Mouse (Mus musculus): ENCODE measurements around the gene Hist1h4b.
A peak's percentile ranks its signal among the peaks of the same experiment; 100 is the strongest.

The Hist1h4b gene

DNA sequence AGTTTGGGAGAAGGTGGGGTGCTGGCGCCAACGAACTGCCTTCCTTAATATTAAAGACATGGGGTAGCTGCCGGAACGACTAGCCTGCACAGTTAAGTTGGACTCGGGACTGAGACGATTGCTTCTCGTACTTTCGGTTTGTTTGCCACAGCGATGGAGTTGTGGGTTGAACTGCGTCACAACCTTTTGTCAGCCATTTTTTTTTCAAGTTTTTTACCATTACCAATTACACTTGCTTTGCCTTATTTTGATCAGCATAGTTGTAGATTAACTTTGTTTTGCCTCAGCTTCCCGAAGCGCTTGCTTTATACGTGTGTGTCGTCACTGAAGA lies 16.9 kb upstream of the Hist1h4b start:
- no peak for DNase-seq (ENCODE audit: extremely low read depth, insufficient read length, low spot score)

DNA sequence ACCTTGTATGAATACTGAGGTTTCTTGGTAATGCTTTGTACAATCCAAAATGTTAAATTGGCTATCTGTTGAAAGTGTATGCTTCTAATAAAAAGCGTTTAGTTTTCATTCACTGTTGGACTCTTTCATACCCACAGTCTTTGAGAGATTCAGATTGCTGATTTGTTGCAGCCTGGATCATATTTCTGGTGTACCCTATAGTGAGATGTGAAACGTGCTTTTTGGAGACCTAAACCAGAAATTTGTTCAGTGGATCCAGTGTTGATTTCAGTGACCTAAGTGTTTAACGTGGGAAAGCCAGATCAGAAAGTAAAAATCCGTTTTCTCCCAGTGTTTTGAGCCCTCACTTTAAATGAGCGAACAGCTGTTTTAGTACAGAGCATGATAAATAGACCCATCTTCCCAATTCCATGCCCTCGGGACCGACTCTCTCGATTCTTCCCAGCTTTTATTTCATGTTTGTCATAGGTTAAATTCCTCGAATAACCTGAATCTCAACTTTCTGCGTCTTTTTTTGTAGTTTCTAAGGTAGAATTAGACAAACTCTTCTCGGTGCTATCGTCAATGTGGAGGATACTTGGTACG lies 16.5 kb upstream of the Hist1h4b start:
- no peak for DNase-seq (ENCODE audit: extremely low read depth, insufficient read length, low spot score)

DNA sequence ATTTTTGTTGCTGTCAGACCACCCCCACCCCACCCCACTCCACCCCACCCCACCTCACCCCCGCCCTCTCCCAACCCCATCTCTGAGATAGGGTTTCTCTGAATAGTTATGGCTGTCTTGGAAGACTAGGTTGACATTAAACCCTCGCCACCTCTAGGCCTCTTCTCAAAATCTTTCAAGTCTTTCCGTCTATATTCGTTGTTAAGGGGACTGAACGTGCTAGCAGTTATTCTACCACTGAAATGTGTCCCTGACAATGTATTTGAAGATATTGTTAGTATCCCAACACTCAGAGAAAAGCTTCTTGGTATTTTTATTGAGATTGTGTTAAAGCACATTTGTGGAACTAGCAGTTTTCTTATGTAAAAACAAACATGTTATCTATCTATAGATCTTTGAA lies 15.9 kb upstream of the Hist1h4b start:
- peak; percentile 33 for DNase-seq (ENCODE audit: extremely low read depth, insufficient read length, low spot score)

DNA sequence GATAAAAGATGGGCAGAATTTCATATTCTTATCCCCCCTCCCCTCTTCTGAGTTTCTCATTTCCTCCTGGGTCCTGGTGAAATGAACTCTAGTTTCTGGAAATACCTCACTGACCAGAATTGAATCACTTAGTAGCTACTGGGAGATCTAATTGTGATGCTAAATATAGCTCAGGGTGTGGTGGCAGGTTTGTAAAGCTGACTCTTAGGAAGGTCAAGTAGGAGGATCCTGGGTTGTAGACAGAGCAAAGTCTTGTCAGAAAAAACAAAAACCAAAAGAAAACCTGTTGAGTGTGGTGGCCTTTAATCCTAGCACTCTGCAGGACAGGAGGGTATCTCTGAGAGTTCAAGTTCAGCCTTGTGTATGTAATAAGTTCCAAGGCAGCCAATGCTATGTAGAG lies 14.8 kb upstream of the Hist1h4b start:
- no peak for DNase-seq (ENCODE audit: extremely low read depth, insufficient read length, low spot score)

DNA sequence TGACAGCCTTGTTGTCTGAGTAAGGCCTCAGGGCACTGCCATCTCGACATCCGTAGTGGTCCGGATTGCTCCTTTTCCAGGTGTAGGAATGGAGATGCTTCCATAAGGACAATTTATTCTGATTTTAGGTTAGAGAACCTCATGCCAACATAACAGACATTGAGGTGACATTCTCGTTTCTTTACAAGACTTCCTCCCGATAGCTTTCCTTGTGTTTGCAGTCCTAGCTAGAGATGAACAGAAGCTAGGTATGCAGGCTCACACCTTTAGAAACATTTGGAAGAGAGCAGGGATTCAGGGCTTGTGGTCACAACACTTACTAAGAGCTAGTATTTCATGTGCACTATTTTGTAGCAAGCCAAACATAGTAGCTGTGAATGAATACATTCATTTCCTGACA lies 13.6 kb upstream of the Hist1h4b start:
- DNase-seq (ENCODE audit: extremely low read depth, insufficient read length, low spot score), result peak; percentile 41

DNA sequence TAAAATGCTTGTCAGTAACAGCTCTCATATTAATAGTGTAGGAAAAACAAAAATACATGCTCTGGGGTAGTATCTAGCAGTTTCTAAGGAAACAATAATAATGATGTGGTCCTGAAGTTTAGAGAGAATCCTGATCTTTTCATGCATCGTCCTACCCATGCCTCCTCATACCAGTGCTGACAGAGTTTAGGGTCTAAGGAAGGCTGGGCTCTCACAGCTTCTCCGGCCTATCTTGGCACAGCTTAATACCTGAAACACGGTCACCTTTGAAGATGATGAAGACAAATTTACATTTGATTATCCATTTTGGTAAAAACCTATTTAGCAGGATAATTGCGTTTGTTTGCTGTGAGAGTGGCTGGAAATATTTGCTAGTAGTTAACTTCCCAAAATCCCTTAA lies 12.8 kb upstream of the Hist1h4b start:
- peak; percentile 41 for DNase-seq (ENCODE audit: extremely low read depth, insufficient read length, low spot score)

DNA sequence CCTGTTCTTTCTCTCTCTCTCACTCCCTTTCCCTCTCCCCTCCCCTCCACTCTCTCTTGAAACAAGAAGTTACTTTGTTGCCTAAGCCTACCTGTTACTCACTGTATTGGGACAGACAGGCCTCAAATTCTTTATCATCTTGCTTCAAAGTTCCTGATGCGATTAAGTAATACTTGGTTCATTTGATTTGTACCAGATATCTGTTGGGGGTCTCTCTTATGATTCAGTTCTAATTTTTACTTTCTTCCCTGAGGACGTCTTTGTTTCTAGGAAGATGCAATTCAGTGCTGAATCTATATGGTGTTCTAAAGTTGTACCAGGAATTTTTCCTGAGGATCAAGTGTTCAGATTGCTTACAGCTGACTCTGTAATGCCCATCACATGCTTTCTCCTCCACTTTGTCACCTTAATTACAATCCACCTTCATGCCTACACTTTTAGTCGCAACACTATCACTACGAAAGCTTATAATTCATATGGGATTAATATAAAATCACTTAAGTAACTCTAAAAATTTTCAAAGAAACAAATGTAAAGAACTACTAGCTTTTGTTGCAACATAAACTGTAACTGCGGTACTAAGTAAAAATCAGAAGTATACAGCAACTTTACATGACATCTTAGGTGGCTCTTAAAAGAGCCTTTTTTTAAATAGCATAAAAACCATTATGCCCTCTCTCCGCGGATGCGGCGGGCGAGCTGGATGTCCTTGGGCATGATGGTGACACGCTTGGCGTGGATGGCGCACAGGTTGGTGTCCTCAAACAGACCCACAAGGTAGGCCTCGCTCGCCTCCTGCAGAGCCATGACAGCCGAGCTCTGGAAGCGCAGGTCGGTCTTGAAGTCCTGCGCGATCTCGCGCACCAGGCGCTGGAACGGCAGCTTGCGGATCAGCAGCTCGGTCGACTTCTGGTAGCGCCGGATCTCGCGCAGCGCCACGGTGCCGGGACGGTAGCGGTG lies 12.1 kb upstream of the Hist1h4b start:
- peak; percentile 87 for DNase-seq (ENCODE audit: extremely low read depth, insufficient read length, low spot score)

DNA sequence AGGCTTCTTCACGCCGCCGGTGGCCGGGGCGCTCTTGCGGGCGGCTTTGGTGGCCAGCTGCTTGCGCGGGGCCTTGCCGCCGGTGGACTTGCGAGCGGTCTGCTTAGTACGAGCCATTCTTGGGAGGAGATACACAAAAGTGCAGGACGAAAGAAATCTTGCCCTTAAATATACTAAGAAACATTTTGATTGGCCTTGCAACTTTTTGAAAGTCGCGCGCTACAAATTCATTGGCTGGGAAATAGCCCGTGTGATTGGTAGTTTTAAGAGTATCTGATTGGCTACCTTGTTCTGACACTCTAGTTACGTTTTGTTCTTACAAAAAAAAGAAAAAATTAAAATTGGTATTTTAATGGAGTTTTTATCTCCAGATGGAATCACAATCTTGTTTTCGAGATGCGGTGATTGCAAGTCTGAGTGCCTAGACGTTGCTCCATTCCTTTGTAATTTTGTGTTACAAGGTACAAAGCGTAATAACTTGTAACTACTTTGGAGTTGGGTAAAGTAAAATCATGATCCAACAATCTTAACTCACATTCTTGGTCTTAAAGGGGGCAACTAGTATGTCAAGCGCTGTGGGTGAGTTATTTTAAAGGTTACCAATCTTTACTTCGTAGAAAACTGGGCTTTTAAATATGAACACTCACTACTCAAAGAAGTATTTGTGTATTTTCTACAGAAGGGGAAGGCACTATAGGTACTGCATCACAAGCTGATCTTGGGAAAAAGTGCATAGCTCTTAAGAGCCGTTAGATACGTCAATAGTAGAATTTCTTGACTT lies 11.2 kb upstream of the Hist1h4b start, which contains the start of gene Hist1h3c:
TSS of gene Hist1h3c (minus strand) at position 222 of the 781 bp plus-strand sequence.
- DNase-seq (ENCODE audit: extremely low read depth, insufficient read length, low spot score), result peak; percentile 91

DNA sequence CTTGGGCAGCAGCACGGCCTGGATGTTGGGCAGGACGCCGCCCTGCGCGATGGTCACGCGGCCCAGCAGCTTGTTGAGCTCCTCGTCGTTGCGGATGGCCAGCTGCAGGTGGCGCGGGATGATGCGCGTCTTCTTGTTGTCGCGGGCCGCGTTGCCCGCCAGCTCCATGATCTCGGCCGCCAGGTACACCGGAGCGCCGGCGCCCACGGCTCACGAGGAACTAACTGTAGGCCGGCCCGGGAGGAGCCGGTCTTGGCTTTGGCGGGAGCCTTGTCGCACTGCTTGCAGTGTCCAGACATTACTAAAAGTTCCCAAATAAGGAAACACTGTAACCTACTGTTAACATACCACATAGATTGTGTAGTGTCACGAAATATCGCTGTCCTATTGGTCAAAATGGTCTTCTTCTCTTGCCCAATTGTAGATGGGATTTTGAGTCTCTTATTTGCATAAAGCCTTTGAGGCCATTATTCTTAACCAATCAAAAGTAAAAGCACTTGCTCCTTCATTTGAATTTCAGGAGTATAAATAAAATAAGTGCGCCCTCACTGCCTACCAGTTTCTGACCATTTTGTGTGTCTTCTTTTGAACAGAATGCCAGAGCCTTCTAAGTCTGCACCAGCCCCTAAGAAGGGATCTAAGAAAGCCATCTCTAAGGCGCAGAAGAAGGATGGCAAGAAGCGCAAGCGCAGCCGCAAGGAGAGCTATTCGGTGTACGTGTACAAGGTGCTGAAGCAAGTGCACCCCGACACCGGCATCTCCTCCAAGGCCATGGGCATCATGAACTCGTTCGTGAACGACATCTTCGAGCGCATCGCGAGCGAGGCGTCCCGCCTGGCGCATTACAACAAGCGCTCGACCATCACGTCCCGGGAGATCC lies 10.4 kb upstream of the Hist1h4b start, which contains the start of gene Hist1h2bb:
TSS of gene Hist1h2bb (plus strand) at position 534 of the 880 bp plus-strand sequence.
- DNase-seq (ENCODE audit: extremely low read depth, insufficient read length, low spot score), result peak; percentile 92

DNA sequence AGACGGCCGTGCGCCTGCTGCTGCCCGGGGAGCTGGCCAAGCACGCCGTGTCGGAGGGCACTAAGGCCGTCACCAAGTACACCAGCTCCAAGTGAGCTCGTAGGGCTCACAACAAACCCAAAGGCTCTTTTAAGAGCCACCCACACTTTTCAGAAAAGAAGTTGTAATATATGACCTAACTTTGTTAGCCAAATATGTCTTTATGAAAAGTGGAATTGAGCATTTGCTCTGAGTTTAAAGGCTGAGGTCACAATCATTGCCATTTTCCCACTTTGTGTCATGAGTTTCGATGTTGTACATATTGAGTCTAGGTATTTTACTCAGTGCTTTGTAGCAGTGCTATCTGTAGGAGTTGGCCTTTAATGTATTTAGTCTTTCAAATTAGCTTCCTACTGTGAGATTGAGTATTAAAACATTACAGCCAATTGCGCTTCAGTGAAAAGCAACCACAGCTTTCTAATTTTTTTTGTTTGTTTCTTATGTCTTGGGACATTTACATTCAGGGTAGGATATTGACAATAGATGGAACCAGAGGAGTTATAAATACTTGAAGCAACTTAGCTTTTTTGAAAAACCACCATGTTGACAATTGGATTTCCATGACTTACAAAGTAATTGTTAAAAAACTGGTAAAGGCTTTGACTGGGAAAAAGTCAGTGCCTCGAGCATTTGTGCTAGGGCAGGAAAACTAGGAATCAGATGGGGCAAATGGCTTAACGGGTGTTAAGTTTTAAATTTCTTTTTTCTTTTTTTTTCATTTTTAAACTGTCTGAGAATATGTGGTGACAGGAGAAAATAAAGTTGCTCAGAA lies 9.5 kb upstream of the Hist1h4b start:
- peak; percentile 86 for DNase-seq (ENCODE audit: extremely low read depth, insufficient read length, low spot score)

DNA sequence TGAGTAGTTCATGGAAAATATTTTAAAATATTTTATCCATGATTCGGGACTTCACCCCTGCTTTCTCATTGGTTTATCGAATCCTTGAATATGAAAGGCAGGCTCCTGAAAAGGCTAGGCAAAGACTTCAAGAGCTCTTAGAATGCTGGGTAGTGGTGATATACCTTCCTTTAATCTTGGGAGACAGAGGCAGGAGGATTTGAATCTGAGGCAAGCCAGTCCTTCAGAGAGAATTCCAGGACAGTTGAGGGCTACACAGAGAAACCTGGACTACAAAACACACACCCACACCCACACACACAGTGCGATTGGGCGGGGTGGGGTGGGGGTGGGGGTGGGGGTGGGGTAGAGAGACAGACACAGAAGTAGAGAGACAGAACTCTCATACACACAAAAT lies 8.9 kb upstream of the Hist1h4b start:
- peak; percentile 50 for DNase-seq (ENCODE audit: extremely low read depth, insufficient read length, low spot score)

DNA sequence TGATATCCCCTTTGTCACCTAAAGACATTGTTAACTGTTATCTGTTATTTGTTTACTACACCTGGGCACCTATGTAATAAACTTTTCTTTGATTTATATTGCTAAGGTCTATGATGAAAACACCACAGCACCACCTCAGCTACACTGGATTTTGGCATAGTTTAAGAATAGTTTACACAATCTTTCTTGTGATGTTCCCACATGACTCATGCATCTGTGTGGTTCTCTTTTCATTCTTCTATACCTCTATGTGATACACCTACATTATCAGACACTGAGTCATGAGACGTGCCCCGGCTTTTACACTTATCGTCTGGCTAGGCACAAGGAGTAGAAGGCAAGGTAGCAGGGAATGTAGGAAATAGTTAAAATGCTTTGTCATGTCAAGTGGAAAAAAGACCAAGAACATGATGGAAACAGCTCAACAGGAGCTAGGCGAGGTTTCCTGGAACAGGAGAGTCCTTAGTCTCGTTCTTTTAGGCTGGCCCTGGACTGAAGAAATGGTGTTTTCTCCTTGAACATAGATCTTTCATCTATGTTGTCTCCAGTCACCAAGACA lies 7.2 kb upstream of the Hist1h4b start:
- no peak for DNase-seq (ENCODE audit: extremely low read depth, insufficient read length, low spot score)

DNA sequence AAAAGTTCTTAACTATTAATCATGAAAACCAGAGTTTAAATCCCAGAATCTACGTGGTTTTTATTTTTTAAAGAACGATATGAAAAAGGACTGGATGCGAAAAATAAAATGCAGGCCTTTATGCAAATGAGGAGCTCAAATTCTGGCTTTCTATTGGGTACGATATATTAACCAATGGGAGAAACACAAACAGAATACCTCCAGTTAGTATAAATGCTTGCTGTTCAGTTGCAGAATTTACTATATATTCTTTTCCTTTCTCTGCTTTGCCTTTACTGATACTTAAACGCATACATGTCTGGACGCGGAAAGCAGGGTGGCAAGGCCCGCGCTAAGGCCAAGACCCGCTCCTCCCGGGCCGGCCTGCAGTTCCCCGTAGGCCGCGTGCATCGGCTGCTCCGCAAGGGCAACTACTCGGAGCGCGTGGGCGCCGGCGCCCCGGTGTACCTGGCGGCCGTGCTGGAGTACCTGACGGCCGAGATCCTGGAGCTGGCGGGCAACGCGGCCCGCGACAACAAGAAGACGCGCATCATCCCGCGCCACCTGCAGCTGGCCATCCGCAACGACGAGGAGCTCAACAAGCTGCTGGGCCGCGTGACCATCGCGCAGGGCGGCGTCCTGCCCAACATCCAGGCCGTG lies 5.9 kb upstream of the Hist1h4b start, which contains the start of gene Hist1h2ab:
TSS of gene Hist1h2ab (plus strand) at position 288 of the 639 bp plus-strand sequence.
- peak; percentile 92 for DNase-seq (ENCODE audit: extremely low read depth, insufficient read length, low spot score)

DNA sequence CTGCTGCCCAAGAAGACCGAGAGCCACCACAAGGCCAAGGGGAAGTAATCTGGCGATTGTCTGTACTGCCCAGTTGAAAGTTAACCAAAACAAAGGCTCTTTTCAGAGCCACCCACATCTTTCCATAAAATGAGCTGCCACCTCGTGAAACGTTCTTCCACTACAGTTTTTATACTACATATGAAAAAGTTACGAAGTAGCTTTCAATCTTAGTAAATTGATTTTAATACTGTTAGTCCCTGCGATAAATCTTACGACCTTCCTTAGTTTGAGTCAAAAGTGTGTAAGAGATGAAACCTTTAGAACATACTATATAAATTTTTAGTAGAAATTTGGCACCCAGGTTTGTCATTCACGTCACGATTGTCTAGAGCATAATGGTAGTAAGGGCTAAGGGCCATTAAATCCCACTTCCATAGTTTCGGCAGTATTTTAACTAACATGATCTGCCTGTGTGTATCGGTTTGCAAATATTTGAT lies 5.3 kb upstream of the Hist1h4b start:
- peak; percentile 73 for DNase-seq (ENCODE audit: extremely low read depth, insufficient read length, low spot score)

DNA sequence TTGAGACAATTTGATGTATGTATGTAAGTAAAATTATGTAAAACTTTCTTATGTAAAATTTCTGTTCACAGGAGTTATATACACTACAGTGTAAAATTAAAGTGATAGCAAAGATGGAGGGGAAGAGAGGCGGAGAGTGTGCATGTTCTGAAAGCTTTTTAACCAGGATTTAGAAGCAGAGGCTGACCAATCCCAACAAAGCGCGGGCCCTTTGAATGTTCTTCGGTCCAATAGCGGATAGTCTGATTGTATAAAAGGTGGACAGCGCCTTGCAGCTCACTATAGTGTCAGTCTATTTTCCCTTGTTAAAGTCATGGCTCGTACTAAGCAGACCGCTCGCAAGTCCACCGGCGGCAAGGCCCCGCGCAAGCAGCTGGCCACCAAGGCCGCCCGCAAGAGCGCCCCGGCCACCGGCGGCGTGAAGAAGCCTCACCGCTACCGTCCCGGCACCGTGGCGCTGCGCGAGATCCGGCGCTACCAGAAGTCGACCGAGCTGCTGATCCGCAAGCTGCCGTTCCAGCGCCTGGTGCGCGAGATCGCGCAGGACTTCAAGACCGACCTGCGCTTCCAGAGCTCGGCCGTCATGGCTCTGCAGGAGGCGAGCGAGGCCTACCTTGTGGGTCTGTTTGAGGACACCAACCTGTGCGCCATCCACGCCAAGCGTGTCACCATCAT lies 4.6 kb upstream of the Hist1h4b start, which contains the start of gene Hist1h3b:
TSS of gene Hist1h3b (plus strand) at position 201 of the 675 bp plus-strand sequence.
- DNase-seq (ENCODE audit: extremely low read depth, insufficient read length, low spot score), result peak; percentile 88

DNA sequence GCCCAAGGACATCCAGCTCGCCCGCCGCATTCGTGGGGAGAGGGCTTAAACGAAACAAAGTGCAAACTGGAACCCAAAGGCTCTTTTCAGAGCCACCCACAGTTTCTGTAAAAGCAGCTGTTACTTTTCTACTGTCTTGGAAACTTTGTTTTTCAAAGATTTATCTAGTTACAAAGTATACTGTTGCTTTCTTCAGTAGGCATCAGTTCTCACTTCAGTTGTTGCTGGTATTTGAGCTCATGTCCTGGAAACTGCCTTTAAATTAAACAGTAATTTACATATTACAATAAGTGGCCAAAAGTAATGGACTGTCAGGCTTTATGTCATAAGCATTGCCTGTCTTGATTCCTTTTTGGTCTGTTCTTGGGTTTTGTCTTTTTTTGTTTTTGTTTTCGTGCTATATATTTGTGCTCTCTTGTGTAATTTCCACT lies 4.1 kb upstream of the Hist1h4b start:
- DNase-seq (ENCODE audit: extremely low read depth, insufficient read length, low spot score), result peak; percentile 81

DNA sequence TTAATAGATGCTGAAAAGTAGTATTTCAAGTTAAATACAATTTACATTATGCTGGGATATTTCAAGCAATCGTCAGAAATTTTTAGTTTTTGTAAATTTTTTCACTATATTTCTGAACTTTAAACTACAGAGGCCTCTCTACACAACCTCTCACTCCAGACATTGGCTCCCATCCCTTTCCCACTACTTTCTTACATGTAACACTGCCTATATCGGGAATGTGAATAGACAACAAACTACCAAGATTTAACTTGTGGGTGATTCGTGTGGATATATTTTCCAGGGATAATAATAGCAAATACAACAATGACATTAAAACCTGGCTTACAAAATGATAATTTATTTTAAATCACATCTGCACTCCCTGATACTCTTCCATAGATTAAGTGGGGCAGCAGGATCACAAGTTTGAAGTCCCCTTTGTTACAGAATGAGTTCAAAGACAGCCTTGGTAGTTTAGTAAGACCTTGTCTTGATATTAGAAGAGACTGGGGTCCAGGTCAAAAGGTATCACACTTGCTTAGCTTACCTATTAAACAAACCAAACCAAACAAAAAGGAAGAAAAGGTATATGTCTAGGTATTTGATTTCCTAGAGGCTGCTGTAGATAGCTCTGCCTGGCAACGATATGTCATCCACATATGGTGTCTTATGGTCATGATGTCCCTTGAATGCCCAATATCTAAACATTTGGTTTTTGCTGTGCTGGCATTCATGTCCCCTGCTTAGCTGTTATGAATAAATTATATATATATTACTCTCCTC lies 3.3 kb upstream of the Hist1h4b start:
- DNase-seq (ENCODE audit: extremely low read depth, insufficient read length, low spot score), result peak; percentile 35
